Mouse (Mus musculus) heart, adult 18-20 months (tissue): ENCODE measurements around the gene Wfdc12. TPM values are rescaled to one million over a fixed set of nuclear protein-coding genes. Genes with fewer than 3 reads are reported as not detected.
A peak's percentile ranks its signal among the peaks of the same experiment; 100 is the strongest.
"Not testable (repeated sequence)": the region's sequence is repeated elsewhere in the genome, so short reads cannot be mapped to it uniquely, and the experiment has no call there.

ENCODE experiments used
- DNase-seq, 2 experiments: peaks; one replicate each; pipeline ENCODE4 v3.0.0; 2021 to 2022; ENCODE audit warnings: mixed read lengths in 1 of 2
- long read RNA-seq, 2 experiments: library from polyadenylated mRNA; stranded (forward); transcript quantifications; one replicate each; pipeline ENCODE4 v2.0.0; 2021
- total RNA-seq, 2 experiments: library from RNA; stranded (reverse); gene quantifications; 2 replicates each; pipeline ENCODE4 v1.2.3; 2021

The Wfdc12 gene
- total RNA-seq, result not detected
- long read RNA-seq, experiment 1, result 0 reads
- long read RNA-seq, experiment 2, result 0 reads

DNA sequence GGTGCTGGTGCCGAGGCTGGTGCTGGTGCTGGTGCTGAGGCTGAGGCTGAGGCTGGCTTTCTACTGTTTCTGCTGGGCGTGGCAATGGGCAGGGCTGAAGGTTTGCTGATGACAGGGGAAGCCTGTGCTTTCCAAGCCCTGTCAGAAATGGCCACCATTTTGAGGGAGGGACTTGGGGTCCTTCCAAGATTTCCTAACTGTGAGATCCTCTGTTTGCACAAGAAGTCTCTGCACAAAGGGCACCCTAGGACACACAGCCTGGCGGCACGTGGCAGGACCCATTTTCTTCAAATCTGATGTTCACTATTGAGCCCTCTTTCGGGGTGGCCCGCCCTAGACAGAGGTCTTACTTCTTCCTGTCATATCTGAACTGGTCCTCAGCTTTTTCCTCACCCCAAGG, at the start of gene Wfdc12:
Gene Wfdc12, minus strand, starts transcription at position 33 of the 400 bp plus-strand sequence.
- no peak for DNase-seq

DNA sequence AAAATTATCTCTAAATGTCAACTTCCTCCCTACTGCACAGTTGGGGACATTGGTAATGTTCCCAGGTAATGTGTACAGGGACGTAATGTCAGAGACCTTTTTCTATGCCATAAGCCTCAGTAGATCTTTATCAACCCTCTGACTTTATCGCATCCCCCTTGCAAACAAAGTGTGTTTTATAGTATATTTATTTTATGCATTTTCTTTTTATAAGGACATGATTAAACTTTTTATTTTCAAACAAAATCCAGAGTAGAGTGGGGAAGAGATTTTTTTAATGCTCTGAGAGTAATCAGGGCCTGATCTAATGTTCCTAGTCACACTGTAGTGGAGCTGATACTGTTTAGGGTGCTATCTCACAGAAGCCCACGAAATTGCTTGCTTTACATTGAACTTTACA, 48.0 kb upstream of the Wfdc12 start, which contains the start of gene Svs2:
Gene Svs2, minus strand, starts transcription at position 101 of the 400 bp plus-strand sequence.
- DNase-seq, result no peak

- no peak for DNase-seq
These were observed 42.3 kb upstream of the Wfdc12 start for GRCm38 (mm10) chr2:164232671-164233070.

GRCm38 (mm10) chr2:164228361-164229070, 38.1 kb upstream of the Wfdc12 start:
- no peak for DNase-seq

GRCm38 (mm10) chr2:164221522-164221921, 31.1 kb upstream of the Wfdc12 start, which contains the start of gene Wfdc15b:
TSS of gene Wfdc15b (minus strand) at chr2:164221660.
- DNase-seq, result no peak

GRCm38 (mm10) chr2:164219295-164219694, 28.9 kb upstream of the Wfdc12 start:
- DNase-seq, result no peak

- DNase-seq, result no peak
These were observed 22.3 kb upstream of the Wfdc12 start for GRCm38 (mm10) chr2:164212711-164213110.

DNA sequence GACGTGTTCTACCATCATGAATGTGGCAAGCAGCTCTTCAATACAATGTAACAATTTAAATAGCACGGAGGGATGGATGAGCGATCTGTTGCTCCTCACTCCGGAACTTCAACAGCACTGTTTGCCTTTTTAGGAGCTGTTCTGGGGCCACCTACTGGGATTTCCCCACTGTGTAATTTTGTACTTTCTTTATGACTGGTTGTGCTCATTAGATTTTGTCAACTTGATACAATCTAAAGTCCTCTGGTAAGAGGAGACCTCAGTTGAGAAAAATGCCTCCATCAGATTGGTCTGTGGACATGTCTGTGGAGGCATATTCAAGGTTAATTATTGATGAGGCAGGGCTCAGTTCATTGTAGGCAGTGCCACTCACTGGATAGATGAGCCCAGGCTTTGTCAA, 20.5 kb upstream of the Wfdc12 start:
- DNase-seq, result no peak

DNA sequence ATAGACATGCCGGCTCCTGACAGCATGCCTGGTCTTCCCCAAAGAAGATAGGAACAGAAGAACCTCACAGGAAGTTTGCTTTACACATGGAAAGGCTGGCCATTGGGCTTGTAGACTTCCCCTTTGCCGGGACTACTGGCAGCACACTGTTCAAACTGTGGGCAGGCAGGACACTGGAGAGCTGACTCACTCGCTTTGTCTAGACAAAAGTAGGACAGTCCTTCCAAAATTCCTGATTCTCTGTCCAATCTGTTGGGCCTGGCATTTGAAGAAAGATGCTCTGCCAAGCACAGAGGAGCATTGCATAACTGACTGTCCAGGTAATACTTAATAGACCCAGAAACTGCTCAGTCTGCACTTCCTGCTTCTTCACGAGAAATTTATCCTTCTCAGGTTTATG, 16.3 kb upstream of the Wfdc12 start:
- DNase-seq, result no peak

DNA sequence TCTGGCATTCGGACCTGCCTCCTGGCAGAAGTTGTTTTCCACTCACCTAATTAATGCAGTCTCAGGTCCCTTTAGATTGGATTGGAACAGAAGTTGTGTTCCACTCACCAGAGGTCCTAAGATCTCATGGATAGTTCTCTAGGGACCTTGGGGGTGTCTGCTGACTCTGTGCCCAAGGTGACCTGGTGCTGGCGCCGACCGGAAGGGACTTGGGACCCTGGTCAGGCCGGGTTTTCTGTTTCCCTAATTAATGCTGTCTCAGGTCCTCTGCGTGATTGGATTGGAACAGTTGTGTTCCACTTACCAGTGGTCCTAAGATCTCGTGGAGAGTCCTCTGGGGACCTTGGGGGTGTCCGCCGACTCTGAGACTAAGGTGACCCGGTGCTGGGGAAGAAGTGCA, 15.6 kb upstream of the Wfdc12 start:
- DNase-seq, result not testable (repeated sequence)

- no peak for DNase-seq
These were observed 9.4 kb upstream of the Wfdc12 start, which contains the start of gene Wfdc15a for GRCm38 (mm10) chr2:164199626-164200327. TSS of gene Wfdc15a (minus strand) at chr2:164200130.

- no peak for DNase-seq
These were observed 6.2 kb upstream of the Wfdc12 start for GRCm38 (mm10) chr2:164196700-164196990.

DNA sequence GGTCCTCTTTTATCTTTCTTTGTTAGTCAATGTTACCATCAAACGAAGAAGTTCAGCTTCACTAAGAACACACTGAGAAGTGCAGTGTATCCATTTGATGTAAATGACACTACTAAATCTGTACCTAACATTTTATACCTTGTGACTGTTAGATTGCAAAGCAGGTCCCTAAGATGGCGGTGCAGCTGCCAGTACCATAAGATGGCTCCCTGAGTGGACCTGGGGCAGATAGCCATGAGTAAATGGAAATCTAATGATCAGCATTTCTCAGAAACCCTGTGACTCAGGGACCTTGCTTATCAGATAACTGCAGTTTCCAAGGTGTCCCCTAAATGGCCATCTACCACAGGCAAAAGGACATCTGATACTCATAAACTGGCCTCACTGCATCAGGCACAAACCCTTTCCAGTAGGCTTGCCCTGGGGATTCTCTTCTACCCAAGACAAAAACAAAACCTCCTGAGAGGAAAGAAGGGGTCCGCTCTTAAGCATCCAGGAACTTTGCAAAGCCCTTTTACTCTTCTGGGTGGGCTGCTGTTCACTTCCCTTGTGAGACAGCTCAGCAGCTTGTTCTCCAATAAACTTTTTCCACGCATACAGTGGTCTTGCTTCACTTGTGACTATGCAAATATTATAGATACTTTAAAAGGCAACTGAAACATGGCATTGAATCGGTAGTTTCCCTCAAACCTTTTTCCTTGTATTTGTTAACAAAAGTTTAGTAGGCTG, 5.7 kb upstream of the Wfdc12 start:
- DNase-seq, result no peak

DNA sequence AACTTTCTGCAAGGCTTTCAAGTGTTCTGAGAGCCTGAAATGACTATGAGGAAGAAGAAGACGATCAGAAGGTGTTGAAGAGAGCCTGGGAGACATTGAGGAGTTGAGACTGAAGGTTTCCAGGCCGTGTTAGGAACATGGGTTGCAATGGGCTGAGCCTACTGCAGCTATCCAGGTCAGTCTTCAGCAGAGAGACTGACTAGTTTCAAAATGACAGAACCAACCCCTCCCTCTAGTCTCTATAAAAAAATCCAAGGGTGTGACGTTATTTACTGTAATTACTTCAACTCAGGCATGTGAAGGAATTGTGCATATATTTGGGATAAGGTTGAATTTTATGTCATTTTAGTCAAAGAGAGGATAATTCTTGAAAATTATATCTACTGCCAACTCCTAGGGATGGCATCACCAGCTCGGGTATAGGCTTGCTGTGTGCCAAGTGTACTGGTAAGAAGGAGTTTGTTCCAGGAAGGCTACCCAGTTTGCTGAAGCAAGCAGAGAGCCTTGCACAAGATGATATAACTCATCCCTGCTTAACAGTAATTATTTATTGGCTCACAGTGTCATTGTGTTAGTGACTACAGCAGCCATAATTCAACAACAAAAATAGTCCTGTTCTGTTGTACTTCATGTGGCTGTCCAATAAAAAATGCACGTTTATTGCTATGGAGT, 4.7 kb upstream of the Wfdc12 start:
- no peak for DNase-seq

GRCm38 (mm10) chr2:164192279-164192678, 1.9 kb upstream of the Wfdc12 start:
- DNase-seq, result no peak

DNA sequence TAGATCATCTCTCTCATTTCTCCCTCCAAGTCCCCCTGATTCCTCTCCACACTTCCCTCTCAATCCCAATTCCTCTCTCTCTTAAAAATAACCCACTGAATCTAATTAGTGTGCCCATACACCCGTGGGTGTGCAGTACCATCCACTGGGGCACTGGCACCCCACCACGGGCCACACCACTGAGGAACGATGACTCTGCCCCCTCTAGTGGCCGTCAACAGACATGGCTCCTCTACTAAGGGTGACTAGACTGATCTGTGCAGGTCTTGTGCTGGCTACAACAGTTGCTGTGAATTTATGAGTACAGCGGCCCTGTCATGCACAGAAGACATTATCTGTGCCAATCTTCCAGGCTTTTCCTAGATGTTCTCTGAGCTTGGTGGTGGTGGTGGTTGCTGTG, 1.7 kb downstream of the Wfdc12 start:
- DNase-seq, result no peak

- peak in 1 of 2 experiments; percentile 12 for DNase-seq
These were observed 6.2 kb downstream of the Wfdc12 start for GRCm38 (mm10) chr2:164184145-164184719.

GRCm38 (mm10) chr2:164183340-164183739, 7.1 kb downstream of the Wfdc12 start:
- no peak for DNase-seq

DNA sequence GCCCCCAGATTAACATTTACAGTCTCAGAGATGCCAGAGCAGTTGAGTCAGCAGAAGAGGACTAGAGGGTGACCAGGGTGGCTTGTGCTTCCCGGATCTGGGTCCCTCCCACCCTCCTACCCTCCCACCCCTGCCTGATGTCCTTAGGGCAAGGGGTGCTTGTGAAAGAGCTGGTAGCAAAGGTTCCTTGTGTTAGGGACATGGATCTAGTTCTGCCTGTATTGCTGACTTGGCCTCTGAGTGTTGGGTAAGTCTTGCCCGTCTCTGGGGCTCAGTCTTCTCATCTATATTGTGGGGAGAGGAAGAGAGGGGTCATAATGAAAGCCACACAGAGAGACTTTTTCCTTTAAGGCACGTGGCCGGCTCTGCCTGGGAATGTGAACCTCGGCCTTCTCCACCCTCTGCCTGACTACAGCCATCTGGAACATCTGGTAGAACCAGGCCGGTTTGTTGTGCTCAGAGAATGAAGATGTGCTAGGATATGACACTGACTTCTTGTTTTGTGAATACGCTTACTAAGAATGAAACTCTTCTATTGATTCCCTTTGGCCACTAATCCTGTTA, 7.6 kb downstream of the Wfdc12 start, which contains the start of gene Wfdc5:
Gene Wfdc5, minus strand, starts transcription at position 51 of the 564 bp plus-strand sequence.
- DNase-seq, result no peak

- no peak for DNase-seq
These were observed 9.6 kb downstream of the Wfdc12 start for GRCm38 (mm10) chr2:164180770-164181169.

GRCm38 (mm10) chr2:164180124-164180523, 10.3 kb downstream of the Wfdc12 start:
- DNase-seq, result peak; percentile 24 to 55

- no peak for DNase-seq
These were observed 12.6 kb downstream of the Wfdc12 start for GRCm38 (mm10) chr2:164177831-164178230.
